Comparison of ENCODE assay signal across 25 mouse cellular contexts in genomic region chr2:76769831-76770230, GRCm38 (mm10).
DNase-seq lines count a peak whose midpoint lies in the region; ATAC-seq and TF ChIP-seq lines count a peak whose summit lies in the region.
"Had no signal": no experiment of that assay in that cellular context is flagged by ENCODE, and none has a peak within 500 bp of the region (broad histone marks: within the 10 kb centered on the region; RNA-seq: fewer than 3 reads in every experiment).

No protein-coding gene starts in this region.

- H3K27me3 ChIP-seq in heart, embryonic 11.5 days (ENCODE audit: control insufficient read depth, insufficient read depth, low read length) = no peaks in the 10 kb centered on the region
- no peaks in the 10 kb centered on the region for H3K27me3 ChIP-seq in limb, embryonic 10.5 days (ENCODE audit: low read depth, poor library complexity, severe bottlenecking)
- H3K27me3 ChIP-seq: CH12.LX; embryonic facial prominence, embryonic 12.5 days; forebrain, embryonic 12.5 days had no signal

- no peak overlapping the region for H3K9ac ChIP-seq in heart, embryonic 11.5 days (ENCODE audit: low read depth, low read length)
- H3K9ac ChIP-seq: embryonic facial prominence, embryonic 12.5 days; forebrain, embryonic 12.5 days had no signal

- 92% methylated on average over 10 of the region's 10 CpGs for WGBS in heart, embryonic 11.5 days (ENCODE audit: insufficient replicate concordance)
- 97% methylated on average over 10 of the region's 10 CpGs for WGBS in limb, embryonic 10.5 days

- peak; percentile 13 for DNase-seq in gastrocnemius, adult 2 months
- no peak for DNase-seq in gastrocnemius, adult 18-20 months (ENCODE audit: low spot score)
- DNase-seq in heart, adult 11 months = peak; percentile 54
- peak; percentile 2 for DNase-seq in heart, postnatal 4 days
- DNase-seq in heart, postnatal 10 days = no peak
- DNase-seq in limb, embryonic 10.5 days (ENCODE audit: low spot score) = peak; percentile 17
- DNase-seq: adrenal gland, adult 8-10 months; adrenal gland, postnatal 14 days; adrenal gland, postnatal 36 days; B cell, adult 2 months; cerebellum, adult 11-12 months; cerebellum, adult 2 months; cerebellum, adult 9-10 months; cerebellum, postnatal 10 days; cerebellum, postnatal 25 days had no signal

- intact Hi-C loops in gastrocnemius, adult 2 months (cut with DNase I) = no loop called here
- intact Hi-C loops in heart, postnatal 10 days (cut with DNase I) = no loop called here

- H3K27ac ChIP-seq in gastrocnemius, adult 2 months = no peak overlapping the region
- H3K27ac ChIP-seq in heart, embryonic 11.5 days (ENCODE audit: low read depth, low read length) = no peak overlapping the region
- H3K27ac ChIP-seq in limb, embryonic 10.5 days = no peak overlapping the region
- H3K27ac ChIP-seq: embryonic facial prominence, embryonic 10.5 days; embryonic facial prominence, embryonic 12.5 days; forebrain, embryonic 12.5 days had no signal

- H3K4me1 ChIP-seq in heart, embryonic 11.5 days (ENCODE audit: control insufficient read depth, insufficient read depth, low read length) = no peaks in the 10 kb centered on the region
- H3K4me1 ChIP-seq in limb, embryonic 10.5 days = no peaks in the 10 kb centered on the region
- H3K4me1 ChIP-seq: embryonic facial prominence, embryonic 10.5 days; embryonic facial prominence, embryonic 12.5 days; forebrain, embryonic 12.5 days had no signal

- no peak for ATAC-seq in heart, embryonic 11.5 days (replicated peaks; ENCODE audit: insufficient number of reproducible peaks, low FRiP score, low TSS enrichment)
- ATAC-seq: activated CD4-positive, CD25-positive, alpha-beta regulatory T cell, adult 4 months; CD4-positive, CD25-positive, alpha-beta regulatory T cell, adult 4 months; forebrain, embryonic 14.5 days; Patski had no signal

- TF ChIP-seq CTCF in gastrocnemius, adult 2 months (IDR thresholded peaks at IDR 0.05) = no peak

- peaks cover 25% of the 10 kb centered on the region for H3K36me3 ChIP-seq in heart, embryonic 11.5 days (ENCODE audit: control insufficient read depth, insufficient read depth, low read length)
- H3K36me3 ChIP-seq in limb, embryonic 10.5 days = no peaks in the 10 kb centered on the region
- H3K36me3 ChIP-seq: embryonic facial prominence, embryonic 10.5 days; embryonic facial prominence, embryonic 12.5 days; forebrain, embryonic 12.5 days; G1E had no signal

- no peaks in the 10 kb centered on the region for H3K9me3 ChIP-seq in heart, embryonic 11.5 days (replicated peaks; ENCODE audit: control insufficient read depth, low read length)
- no peaks in the 10 kb centered on the region for H3K9me3 ChIP-seq in limb, embryonic 10.5 days (replicated peaks)
- H3K9me3 ChIP-seq: embryonic facial prominence, embryonic 10.5 days; embryonic facial prominence, embryonic 12.5 days had no signal

- no peak overlapping the region for H3K4me3 ChIP-seq in gastrocnemius, adult 2 months
- H3K4me3 ChIP-seq in heart, embryonic 11.5 days (ENCODE audit: low read depth, low read length) = no peak overlapping the region
- H3K4me3 ChIP-seq in limb, embryonic 10.5 days = no peak overlapping the region
- H3K4me3 ChIP-seq: embryonic facial prominence, embryonic 10.5 days; embryonic facial prominence, embryonic 12.5 days; forebrain, embryonic 12.5 days had no signal

- H3K4me2 ChIP-seq in heart, embryonic 11.5 days = no peak overlapping the region
- H3K4me2 ChIP-seq: embryonic facial prominence, embryonic 12.5 days; forebrain, embryonic 12.5 days had no signal

Comparison
In these comparisons a context has a peak if more than half of its experiments do, and no peak if none do; other contexts are left out.
1. DNase-seq: peak in gastrocnemius, adult 2 months (single experiment), heart, adult 11 months (single experiment), heart, postnatal 4 days (single experiment) and limb, embryonic 10.5 days (single experiment); none in gastrocnemius, adult 18-20 months (single experiment) and heart, postnatal 10 days (0 of 2).